Mouse (Mus musculus) G1E (cell line): Measurements from ENCODE around the gene Gpc6.

Source experiments
- CTCF ChIP-seq: IDR thresholded peaks from 2 replicates; pipeline ENCODE4 v1.5.1; 2012; ENCODE audit warnings: low read depth, low read length, inconsistent platforms, mixed read lengths
- GATA1 ChIP-seq: IDR thresholded peaks from 2 replicates; pipeline ENCODE4 v1.6.1; 2012; ENCODE audit warnings: borderline replicate concordance, low read length, inconsistent platforms, mixed read lengths
- TAL1 ChIP-seq: conservative IDR thresholded peaks from 2 replicates; pipeline ENCODE4 v1.6.1; 2012; ENCODE audit warnings: low read depth, low read length, inconsistent platforms, mixed read lengths

- TF ChIP-seq CTCF, result no peak
- no peak for TF ChIP-seq TAL1
- no peak for TF ChIP-seq GATA1
These were observed 496.1 kb downstream of the Gpc6 start for GRCm38 (mm10) chr14:117421170-117421569.
